Mouse (Mus musculus): ENCODE results near the gene Nes. TPM values are rescaled to one million over a fixed set of nuclear protein-coding genes. Genes with fewer than 3 reads are reported as not detected.
A peak's percentile ranks its signal among the peaks of the same experiment; 100 is the strongest.

The Nes gene
- polyA plus RNA-seq, 1 experiment from 2014 or later: 9.4 TPM

- WGBS: 1% methylated on average over 66 of the region's 66 CpGs
These were observed 51.7 kb downstream of the Nes start for GRCm38 (mm10) chr3:88022322-88023191.

GRCm38 (mm10) chr3:88023192-88024074 is 52.6 kb downstream of the Nes start:
- WGBS: under 1% methylated on average over 81 of the region's 81 CpGs
- H3K4me2 ChIP-seq (ENCODE audit: low read depth, low read length): peak overlapping the region; percentile 100
- H3K36me3 ChIP-seq (ENCODE audit: control insufficient read depth, insufficient read depth, low read length): no peaks in the 10 kb centered on the region
- H3K9me3 ChIP-seq (ENCODE audit: control insufficient read depth, low read length): peaks cover 5% of the 10 kb centered on the region; the same call in 1 of the 2 replicates
- H3K9ac ChIP-seq (ENCODE audit: low read depth, low read length): peak overlapping the region; percentile 56
- H3K27me3 ChIP-seq (replicated peaks; ENCODE audit: control insufficient read depth, insufficient read depth, low read length): peaks cover 49% of the 10 kb centered on the region
- peak; percentile 66; the same call in 1 of the 2 replicates for ATAC-seq
- peaks cover 14% of the 10 kb centered on the region for H3K4me1 ChIP-seq (ENCODE audit: control insufficient read depth, insufficient read depth, low read length)
- no peak overlapping the region for H3K27ac ChIP-seq (ENCODE audit: low read length)
- H3K4me3 ChIP-seq (ENCODE audit: low read length): peak overlapping the region; percentile 69

More at GRCm38 (mm10) chr3:88022322-88023191, 51.7 kb downstream of the Nes start:
- ATAC-seq: peak; percentile 96
- no peaks in the 10 kb centered on the region for H3K36me3 ChIP-seq (ENCODE audit: control insufficient read depth, insufficient read depth, low read length)
- no peaks in the 10 kb centered on the region for H3K9me3 ChIP-seq (ENCODE audit: control insufficient read depth, low read length)
- H3K4me3 ChIP-seq (ENCODE audit: low read length): peak overlapping the region; percentile 69
- peaks cover 14% of the 10 kb centered on the region for H3K4me1 ChIP-seq (ENCODE audit: control insufficient read depth, insufficient read depth, low read length)
- no peak overlapping the region for H3K27ac ChIP-seq (ENCODE audit: low read length)
- peak overlapping the region; percentile 100 for H3K4me2 ChIP-seq (ENCODE audit: low read depth, low read length)
- peaks cover 52% of the 10 kb centered on the region for H3K27me3 ChIP-seq (replicated peaks; ENCODE audit: control insufficient read depth, insufficient read depth, low read length)
- peak overlapping the region; percentile 56 for H3K9ac ChIP-seq (ENCODE audit: low read depth, low read length)

- Histone ChIP-seq H3K4me2 (ENCODE audit: low read depth, low read length) (no peak overlapping the region), H3K9ac (ENCODE audit: low read depth, low read length) (no peak overlapping the region), H3K27ac (ENCODE audit: low read length) (no peak overlapping the region), H3K9me3 (ENCODE audit: control insufficient read depth, low read length) (peaks cover 5% of the 10 kb centered on the region; the same call in 1 of the 2 replicates), H3K4me1 (ENCODE audit: control insufficient read depth, insufficient read depth, low read length) (peaks cover 14% of the 10 kb centered on the region), H3K4me3 (ENCODE audit: low read length) (no peak overlapping the region), H3K36me3 (ENCODE audit: control insufficient read depth, insufficient read depth, low read length) (no peaks in the 10 kb centered on the region), H3K27me3 (replicated peaks; ENCODE audit: control insufficient read depth, insufficient read depth, low read length) (peaks cover 59% of the 10 kb centered on the region)
- ATAC-seq: no peak
- 64% methylated on average over 7 of the region's 7 CpGs for WGBS
These were observed 55.9 kb downstream of the Nes start for GRCm38 (mm10) chr3:88026823-88027222.

GRCm38 (mm10) chr3:88027434-88028186 is 56.7 kb downstream of the Nes start, which contains the start of gene Hapln2:
TSS of gene Hapln2 (minus strand) at chr3:88027583.
- WGBS: 53% methylated on average over 5 of the region's 5 CpGs
- Histone ChIP-seq H3K4me3 (ENCODE audit: low read length) (no peak within 1 kb of the TSS), H3K4me2 (ENCODE audit: low read depth, low read length) (no peak within 1 kb of the TSS), H3K27me3 (replicated peaks; ENCODE audit: control insufficient read depth, insufficient read depth, low read length) (peaks cover 59% of the 10 kb centered on the region), H3K27ac (ENCODE audit: low read length) (no peak within 1 kb of the TSS), H3K4me1 (ENCODE audit: control insufficient read depth, insufficient read depth, low read length) (peaks cover 11% of the 10 kb centered on the region), H3K9me3 (ENCODE audit: control insufficient read depth, low read length) (peaks cover 5% of the 10 kb centered on the region; the same call in 1 of the 2 replicates), H3K36me3 (ENCODE audit: control insufficient read depth, insufficient read depth, low read length) (no peaks in the 10 kb centered on the region), H3K9ac (ENCODE audit: low read depth, low read length) (no peak within 1 kb of the TSS)
- no peak for ATAC-seq

Other genes with a start within 250 kb of the Nes start
- 0.39 and 0.58 TPM in 2 replicates for gene Lrrc71, start 222.5 kb upstream of the Nes start, polyA plus RNA-seq (2015; fragmentation: Nextera tagmentation; extraction: Ambion mirVana)
- 1.4 and 1.6 TPM in 2 replicates for gene Ntrk1, start 175.9 kb upstream of the Nes start, polyA plus RNA-seq (2015; fragmentation: Nextera tagmentation; extraction: Ambion mirVana)
- gene Insrr, start 174.1 kb upstream of the Nes start, polyA plus RNA-seq (2015; fragmentation: Nextera tagmentation; extraction: Ambion mirVana): 0.27 and 0.39 TPM in 2 replicates
- 22.2 and 22.5 TPM in 2 replicates for gene Pear1, start 146.8 kb upstream of the Nes start, polyA plus RNA-seq (2015; fragmentation: Nextera tagmentation; extraction: Ambion mirVana)
- 0.36 and 0.37 TPM in 2 replicates for gene Sh2d2a, start 124.3 kb upstream of the Nes start, polyA plus RNA-seq (2015; fragmentation: Nextera tagmentation; extraction: Ambion mirVana)
- 9.8 and 10.7 TPM in 2 replicates for gene Prcc, start 85.5 kb upstream of the Nes start, polyA plus RNA-seq (2015; fragmentation: Nextera tagmentation; extraction: Ambion mirVana)
- gene Hdgf, start 64.8 kb upstream of the Nes start, polyA plus RNA-seq (2015; fragmentation: Nextera tagmentation; extraction: Ambion mirVana): 75.5 and 76.0 TPM in 2 replicates
- gene Mrpl24, start 51.6 kb upstream of the Nes start, polyA plus RNA-seq (2015; fragmentation: Nextera tagmentation; extraction: Ambion mirVana): 78.7 and 80.6 TPM in 2 replicates
- gene Isg20l2, start 40.8 kb upstream of the Nes start, polyA plus RNA-seq (2015; fragmentation: Nextera tagmentation; extraction: Ambion mirVana): 37.2 and 39.8 TPM in 2 replicates
- gene Rrnad1, start 40.4 kb upstream of the Nes start, polyA plus RNA-seq (2015; fragmentation: Nextera tagmentation; extraction: Ambion mirVana): 14.2 and 14.3 TPM in 2 replicates
- 3.8 TPM in 2 replicates for gene Crabp2, start 22.4 kb upstream of the Nes start, polyA plus RNA-seq (2015; fragmentation: Nextera tagmentation; extraction: Ambion mirVana)
- gene Bcan, start 29.2 kb downstream of the Nes start, polyA plus RNA-seq (2015; fragmentation: Nextera tagmentation; extraction: Ambion mirVana): 0.18 and 0.67 TPM in 2 replicates
- not detected in 2 replicates for gene Hapln2, start 56.5 kb downstream of the Nes start, polyA plus RNA-seq (2015; fragmentation: Nextera tagmentation; extraction: Ambion mirVana)
- 30.4 and 38.3 TPM in 2 replicates for gene Gpatch4, start 72.0 kb downstream of the Nes start, polyA plus RNA-seq (2015; fragmentation: Nextera tagmentation; extraction: Ambion mirVana)
- 170 and 178 TPM in 2 replicates for gene Naxe, start 87.4 kb downstream of the Nes start, polyA plus RNA-seq (2015; fragmentation: Nextera tagmentation; extraction: Ambion mirVana)
- gene Ttc24, start 107.2 kb downstream of the Nes start, polyA plus RNA-seq (2015; fragmentation: Nextera tagmentation; extraction: Ambion mirVana): not detected in 2 replicates
- gene Iqgap3, start 110.9 kb downstream of the Nes start, polyA plus RNA-seq (2015; fragmentation: Nextera tagmentation; extraction: Ambion mirVana): 14.3 and 14.5 TPM in 2 replicates
- gene Mef2d, start 171.3 kb downstream of the Nes start, polyA plus RNA-seq (2015; fragmentation: Nextera tagmentation; extraction: Ambion mirVana): 13.7 and 23.2 TPM in 2 replicates